Mouse (Mus musculus) lung, adult 2 months (tissue): Measurements from ENCODE around the gene Gltp. TPM values are rescaled to one million over a fixed set of nuclear protein-coding genes. Genes with fewer than 3 reads are reported as not detected.

ENCODE experiments used
- DNase-seq: peaks from one replicate; pipeline ENCODE4 v3.0.0; 2022
- H3K4me1 ChIP-seq: fragments of 200-500 bp; 2 replicates; pipeline ENCODE4 v1.6.1; 2011; ENCODE audit warnings: low read length; ENCODE audit not compliant: control insufficient read depth, insufficient read depth
- H3K4me3 ChIP-seq: fragments of 200-500 bp; replicated peaks from 2 replicates; pipeline ENCODE3; 2011; ENCODE audit warnings: low read depth, mild to moderate bottlenecking, control low read depth, low read length; ENCODE audit errors: extremely low read depth
- CTCF ChIP-seq: fragments of 200-500 bp; IDR thresholded peaks from 2 replicates; pipeline ENCODE4 v1.5.1; 2011; ENCODE audit warnings: mild to moderate bottlenecking, low read length, control low read depth; ENCODE audit not compliant: insufficient read depth
- POLR2A ChIP-seq: fragments of 200-500 bp; IDR thresholded peaks from 2 replicates; pipeline ENCODE4 v1.6.1; 2011; ENCODE audit warnings: low read depth, mild to moderate bottlenecking, control low read depth, low read length, borderline replicate concordance; ENCODE audit errors: extremely low read depth
- WGBS: fragments of 180-500 bp; shearing (Covaris S2); methylation state at CpG from one replicate; pipeline ENCODE4 v1.1.7; 2018; 5-methylcytosine and 5-hydroxymethylcytosine counted together
- polyA plus RNA-seq: library from polyadenylated mRNA; depleted of rRNA; stranded (reverse); fragments of >200 nt; gene quantifications from 2 replicates; pipeline ENCODE4 v1.2.3, GENCODE M21; 2012; rRNA removed

Gltp gene
- 222 and 259 TPM in 2 replicates for polyA plus RNA-seq

GRCm38 (mm10) chr5:114690633-114691567, at the start of gene Gltp:
Gene Gltp (minus strand): TSS chr5:114690984.
- Histone ChIP-seq H3K4me1 (peaks cover 28% of the 10 kb centered on the region), H3K4me3 (peak within 1 kb of the TSS; percentile 76)
- peak; percentile 90 for DNase-seq
- WGBS, result 5% methylated on average over 73 of the region's 75 CpGs
- TF ChIP-seq POLR2A, result peak; percentile 57; the same call in 1 of the 2 replicates
- no peak for TF ChIP-seq CTCF

GRCm38 (mm10) chr5:114738707-114739241, 48.0 kb upstream of the Gltp start:
- peak; percentile 45 for DNase-seq
- peak; percentile 13; the same call in 1 of the 2 replicates for TF ChIP-seq POLR2A
- no peak for TF ChIP-seq CTCF
- Histone ChIP-seq H3K4me1 (peaks cover 19% of the 10 kb centered on the region), H3K4me3 (no peak overlapping the region)
- 41% methylated on average over 12 of the region's 12 CpGs for WGBS

- WGBS, result 54% methylated on average over 21 of the region's 21 CpGs
- H3K4me1 ChIP-seq, result peaks cover 19% of the 10 kb centered on the region
- H3K4me3 ChIP-seq, result no peak overlapping the region
- DNase-seq, result peak; percentile 48
- TF ChIP-seq CTCF (no peak), POLR2A (no peak)
Measured at GRCm38 (mm10) chr5:114737090-114737887, 46.5 kb upstream of the Gltp start.

GRCm38 (mm10) chr5:114733606-114734005, 42.8 kb upstream of the Gltp start:
- TF ChIP-seq CTCF (no peak), POLR2A (no peak)
- no peak for DNase-seq
- 91% methylated on average over 15 of the region's 15 CpGs for WGBS
- no peak overlapping the region for H3K4me3 ChIP-seq
- H3K4me1 ChIP-seq, result peaks cover 16% of the 10 kb centered on the region

- peaks cover 2% of the 10 kb centered on the region; the same call in 1 of the 2 replicates for H3K4me1 ChIP-seq
- 85% methylated on average over 15 of the region's 15 CpGs for WGBS
- no peak for TF ChIP-seq CTCF
- TF ChIP-seq POLR2A, result no peak
- DNase-seq, result no peak
- no peak overlapping the region for H3K4me3 ChIP-seq
Measured at GRCm38 (mm10) chr5:114731969-114732368, 41.2 kb upstream of the Gltp start.

- no peak for DNase-seq
- no peak overlapping the region for H3K4me3 ChIP-seq
- TF ChIP-seq CTCF (peak; percentile 6; the same call in 1 of the 2 replicates), POLR2A (no peak)
- no peaks in the 10 kb centered on the region for H3K4me1 ChIP-seq
- WGBS, result 68% methylated on average over 6 of the region's 6 CpGs
Measured at GRCm38 (mm10) chr5:114731498-114731897, 40.7 kb upstream of the Gltp start.

- TF ChIP-seq POLR2A (no peak), CTCF (no peak)
- H3K4me3 ChIP-seq, result no peak overlapping the region
- no peaks in the 10 kb centered on the region for H3K4me1 ChIP-seq
- no peak for DNase-seq
- 71% methylated on average over 10 of the region's 10 CpGs for WGBS
Measured at GRCm38 (mm10) chr5:114730129-114730528, 39.3 kb upstream of the Gltp start.

- TF ChIP-seq CTCF (no peak), POLR2A (no peak)
- H3K4me3 ChIP-seq, result no peak overlapping the region
- 78% methylated on average over 10 of the region's 10 CpGs for WGBS
- DNase-seq, result no peak
- no peaks in the 10 kb centered on the region for H3K4me1 ChIP-seq
Measured at GRCm38 (mm10) chr5:114728160-114728559, 37.4 kb upstream of the Gltp start.

GRCm38 (mm10) chr5:114722846-114723245, 32.1 kb upstream of the Gltp start:
- H3K4me1 ChIP-seq, result no peaks in the 10 kb centered on the region
- no peak overlapping the region for H3K4me3 ChIP-seq
- no peak for DNase-seq
- TF ChIP-seq POLR2A (no peak), CTCF (no peak)
- 76% methylated on average over 13 of the region's 13 CpGs for WGBS
